Mouse (Mus musculus) activated CD4-positive, CD25-positive, alpha-beta regulatory T cell, adult 4 months (primary cell): ENCODE measurements around the gene Tmem52. TPM values are rescaled to one million over a fixed set of nuclear protein-coding genes. Genes with fewer than 3 reads are reported as not detected.
"Not testable (repeated sequence)": the region's sequence is repeated elsewhere in the genome, so short reads cannot be mapped to it uniquely, and the experiment has no call there.

ENCODE experiments used
- ATAC-seq: one replicate; pipeline ENCODE4 v1.8.0; 2017
- polyA plus RNA-seq, 2 experiments: library from polyadenylated mRNA; unstranded; fragments of 100-300 nt; shearing (Covaris generic); gene quantifications; one replicate each; pipeline ENCODE4 v1.2.1; 2017

Tmem52 gene
- polyA plus RNA-seq = not detected

GRCm38 (mm10) chr4:155468952-155469351 lies at the start of gene Tmem52:
TSS of gene Tmem52 (plus strand) at chr4:155469114.
- ATAC-seq = peak; percentile 23

DNA sequence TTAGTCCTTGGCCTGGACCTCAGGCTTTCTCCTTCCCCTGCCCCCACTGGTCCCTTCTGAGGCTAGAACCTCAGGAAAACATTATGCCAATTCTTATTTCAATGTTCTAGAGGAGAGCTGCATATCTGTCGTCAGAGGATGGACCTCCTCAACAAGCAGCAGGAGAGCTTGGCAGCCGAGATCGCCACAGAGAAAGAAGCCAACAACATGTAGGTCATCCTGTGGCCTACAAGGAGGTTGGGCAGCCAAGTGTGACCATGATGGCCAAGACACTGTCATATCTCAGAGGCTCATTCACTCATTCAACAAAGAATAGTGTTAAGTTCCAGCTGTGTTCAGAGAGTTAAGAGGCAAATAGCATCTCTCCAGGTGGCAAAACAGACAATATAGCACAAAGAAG lies 48.8 kb upstream of the Tmem52 start:
- ATAC-seq = no peak

DNA sequence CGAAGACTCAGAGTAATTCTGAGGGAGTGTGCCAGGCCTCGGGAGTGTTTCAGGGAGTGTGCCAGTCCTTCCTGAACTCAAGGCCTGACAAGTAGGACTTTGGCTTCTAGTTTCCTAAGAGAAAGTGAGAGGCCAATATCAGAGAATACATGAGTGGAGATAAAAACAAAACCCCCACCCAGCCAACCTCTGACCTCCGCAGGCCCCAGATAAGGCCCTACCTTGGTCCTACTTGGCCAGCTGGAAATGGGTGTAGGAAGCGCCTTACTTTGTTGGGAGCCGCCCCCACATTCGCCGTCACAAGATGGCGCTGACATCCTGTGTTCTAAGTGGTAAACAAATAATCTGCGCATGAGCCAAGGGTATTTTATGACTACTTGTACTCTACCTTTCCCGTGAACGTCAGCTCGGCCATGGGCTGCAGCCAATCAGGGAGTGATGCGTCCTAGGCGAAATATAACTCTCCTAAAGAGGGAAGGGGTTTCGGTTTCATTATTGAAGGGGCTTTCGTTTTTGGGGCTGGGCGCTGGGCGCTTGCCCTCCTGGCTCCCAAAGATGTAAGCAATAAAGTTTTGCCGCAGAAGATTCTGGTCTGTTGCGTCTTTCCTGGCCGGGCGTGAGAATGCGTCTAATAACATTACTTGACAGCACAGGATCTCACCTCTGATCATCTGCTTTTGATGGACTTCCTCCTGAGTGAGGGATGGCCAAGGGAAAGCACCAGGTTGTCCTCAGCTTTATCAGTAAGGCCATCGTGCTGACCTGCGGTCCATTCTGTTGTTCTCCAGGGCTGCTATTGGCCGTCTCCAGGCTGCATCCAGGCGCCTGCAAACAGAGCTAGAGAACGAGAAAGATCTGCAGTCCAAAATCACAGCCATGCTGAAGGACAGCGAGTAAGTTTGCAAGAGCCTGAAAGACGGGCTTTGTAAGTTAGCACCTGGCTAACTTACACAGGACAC lies 47.2 kb upstream of the Tmem52 start:
- not testable (repeated sequence) for ATAC-seq

DNA sequence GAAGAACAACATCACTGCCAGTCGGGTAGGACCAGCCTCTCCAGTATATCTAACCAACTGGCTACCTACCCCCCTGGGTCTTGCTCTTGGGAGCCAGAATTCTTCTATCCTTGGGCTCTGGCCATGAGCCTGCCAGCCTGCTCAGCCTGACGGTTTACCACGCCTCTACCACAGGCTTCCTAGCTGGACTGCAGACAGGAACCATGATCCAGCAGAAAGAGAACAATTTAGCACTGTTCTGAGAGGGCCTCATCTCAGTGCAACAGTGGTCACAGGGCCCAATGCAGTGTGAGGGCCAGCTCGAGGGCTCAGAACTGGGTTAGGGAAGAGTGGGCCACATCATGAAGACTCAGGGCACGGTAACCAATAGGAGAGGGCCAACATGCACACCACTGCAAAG lies 44.9 kb upstream of the Tmem52 start:
- no peak for ATAC-seq

GRCm38 (mm10) chr4:155426272-155426671 lies 42.6 kb upstream of the Tmem52 start:
- ATAC-seq = no peak

GRCm38 (mm10) chr4:155428442-155428841 lies 40.5 kb upstream of the Tmem52 start:
- no peak for ATAC-seq

- ATAC-seq = no peak
These were observed 39.7 kb upstream of the Tmem52 start for GRCm38 (mm10) chr4:155429202-155429601.

DNA sequence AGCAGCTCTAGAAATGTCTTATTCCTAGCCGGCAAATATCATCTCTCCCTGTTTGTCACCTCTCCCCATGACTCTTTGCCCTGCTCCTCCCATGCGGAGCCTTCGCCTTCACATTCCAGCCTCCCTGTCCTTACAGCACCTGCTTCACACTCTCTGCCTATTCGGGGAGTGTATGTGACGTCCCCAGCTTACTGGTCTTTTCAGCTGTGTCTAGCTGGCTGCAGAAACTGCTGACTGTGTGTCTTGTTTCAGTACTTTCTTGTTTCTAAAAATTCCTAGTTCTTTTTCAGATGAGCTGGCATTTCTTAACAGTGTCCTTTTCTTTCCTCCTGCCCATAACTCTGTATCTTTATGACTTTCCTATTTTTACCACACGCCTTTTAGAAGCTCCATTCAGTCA lies 36.6 kb upstream of the Tmem52 start:
- no peak for ATAC-seq

GRCm38 (mm10) chr4:155433993-155434392 lies 34.9 kb upstream of the Tmem52 start:
- ATAC-seq = no peak

GRCm38 (mm10) chr4:155442808-155443207 lies 26.1 kb upstream of the Tmem52 start:
- no peak for ATAC-seq

GRCm38 (mm10) chr4:155451597-155451996 lies 17.3 kb upstream of the Tmem52 start:
- ATAC-seq = no peak

GRCm38 (mm10) chr4:155458575-155458974 lies 10.3 kb upstream of the Tmem52 start:
- ATAC-seq = no peak

GRCm38 (mm10) chr4:155463050-155463449 lies 5.9 kb upstream of the Tmem52 start:
- ATAC-seq = no peak

GRCm38 (mm10) chr4:155463611-155464010 lies 5.3 kb upstream of the Tmem52 start:
- ATAC-seq = no peak

- ATAC-seq = no peak
These were observed 4.9 kb upstream of the Tmem52 start for GRCm38 (mm10) chr4:155464061-155464460.

DNA sequence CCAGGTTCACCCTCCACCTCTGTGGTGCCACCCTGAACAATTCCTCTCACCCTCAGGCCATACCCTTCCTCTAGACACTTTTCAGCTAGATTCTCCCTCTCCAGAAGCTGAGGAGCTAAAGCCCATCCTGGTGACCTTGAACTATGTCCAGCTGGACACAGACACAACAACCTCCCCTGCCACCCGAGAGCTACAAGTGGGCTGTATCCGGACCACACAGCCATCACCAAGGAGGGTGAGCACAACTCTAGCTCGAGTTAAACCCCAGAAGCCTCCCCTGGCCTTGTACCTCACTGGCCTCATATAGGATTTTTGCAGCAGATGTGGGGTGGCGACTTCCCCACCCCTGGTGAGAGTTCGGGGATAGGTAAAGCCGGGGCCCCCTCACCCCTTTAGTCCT lies 3.3 kb upstream of the Tmem52 start:
- no peak for ATAC-seq

- ATAC-seq = no peak
These were observed 2.8 kb upstream of the Tmem52 start for GRCm38 (mm10) chr4:155466080-155466479.

GRCm38 (mm10) chr4:155467237-155468010 lies 1.5 kb upstream of the Tmem52 start:
- ATAC-seq = no peak

- no peak for ATAC-seq
These were observed 812 bp downstream of the Tmem52 start for GRCm38 (mm10) chr4:155469590-155470262.

DNA sequence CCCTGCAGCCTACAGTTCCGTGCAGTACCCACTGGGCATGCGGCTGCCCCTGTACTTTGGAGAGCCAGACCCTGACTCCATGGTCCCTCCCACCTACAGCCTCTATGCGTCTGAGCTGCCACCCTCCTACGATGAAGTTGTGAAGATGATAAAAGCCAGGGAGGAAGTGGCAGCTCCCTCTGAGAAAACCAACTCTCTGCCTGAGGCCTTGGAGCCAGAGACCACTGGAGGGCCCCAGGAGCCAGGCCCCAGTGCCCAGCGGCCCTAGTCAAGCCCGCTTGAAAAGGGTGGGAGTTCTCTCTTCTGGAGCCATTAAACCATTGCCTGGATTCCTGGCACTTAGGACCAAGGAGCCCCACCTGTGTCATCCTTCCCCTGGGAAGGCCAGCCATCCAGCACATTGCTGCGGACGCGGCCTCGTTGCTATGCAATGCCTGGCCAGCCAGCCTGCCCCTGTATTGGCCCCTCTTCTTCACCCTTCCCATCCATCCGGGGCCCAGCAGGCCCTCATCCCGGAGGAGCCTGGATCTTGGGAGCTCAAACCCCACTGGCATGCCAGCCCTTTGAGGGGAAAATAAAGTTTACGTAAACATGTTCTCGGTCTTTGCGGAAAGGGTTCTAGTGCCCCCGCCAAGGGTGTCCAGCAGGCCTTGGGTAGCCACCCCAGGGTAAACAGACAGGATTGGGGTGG lies 1.5 kb downstream of the Tmem52 start:
- no peak for ATAC-seq

- ATAC-seq = no peak
These were observed 2.1 kb downstream of the Tmem52 start for GRCm38 (mm10) chr4:155470997-155471396.

DNA sequence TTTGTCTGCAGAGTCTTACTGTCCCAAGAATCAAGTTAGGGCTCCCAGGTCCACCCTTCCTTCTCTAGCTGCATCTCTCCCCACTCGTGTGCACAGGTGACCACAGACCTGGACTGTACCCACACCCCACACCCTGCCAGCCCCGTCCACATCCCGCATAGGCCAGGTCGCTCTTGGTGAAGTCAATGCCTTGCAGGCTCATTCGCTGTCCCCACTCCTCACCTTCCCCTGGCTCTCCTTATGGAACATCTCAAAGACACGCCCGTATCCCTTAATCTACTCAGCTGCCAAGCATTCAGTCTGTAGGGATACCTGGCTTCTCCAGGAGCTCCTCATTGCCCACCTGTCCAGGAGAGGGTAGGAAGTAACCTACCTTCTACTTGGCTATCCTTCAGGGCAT lies 2.5 kb downstream of the Tmem52 start:
- ATAC-seq = no peak
